Mouse (Mus musculus) ES-E14 (cell line): ENCODE data around the gene F11.

Experiments
- CHD2 ChIP-seq: IDR thresholded peaks from 2 replicates; pipeline ENCODE4 v1.6.1; 2014; ENCODE audit warnings: mild to moderate bottlenecking, low read depth, low read length, inconsistent platforms
- HCFC1 ChIP-seq: IDR thresholded peaks from 2 replicates; pipeline ENCODE4 v1.6.1; 2012; ENCODE audit warnings: low read length, inconsistent platforms, borderline replicate concordance; ENCODE audit not compliant: insufficient read depth
- MAFK ChIP-seq: IDR thresholded peaks from 2 replicates; pipeline ENCODE4 v1.6.1; 2014; ENCODE audit warnings: mild to moderate bottlenecking, low read depth, low read length, inconsistent platforms; ENCODE audit not compliant: insufficient read depth
- ZC3H11A ChIP-seq: IDR thresholded peaks from 2 replicates; pipeline ENCODE4 v1.6.1; 2012; ENCODE audit warnings: low read depth, mild to moderate bottlenecking, inconsistent platforms, low read length, borderline replicate concordance
- ZNF384 ChIP-seq: IDR thresholded peaks from 2 replicates; pipeline ENCODE4 v1.6.1; 2012; ENCODE audit warnings: low read depth, low read length, inconsistent platforms

DNA sequence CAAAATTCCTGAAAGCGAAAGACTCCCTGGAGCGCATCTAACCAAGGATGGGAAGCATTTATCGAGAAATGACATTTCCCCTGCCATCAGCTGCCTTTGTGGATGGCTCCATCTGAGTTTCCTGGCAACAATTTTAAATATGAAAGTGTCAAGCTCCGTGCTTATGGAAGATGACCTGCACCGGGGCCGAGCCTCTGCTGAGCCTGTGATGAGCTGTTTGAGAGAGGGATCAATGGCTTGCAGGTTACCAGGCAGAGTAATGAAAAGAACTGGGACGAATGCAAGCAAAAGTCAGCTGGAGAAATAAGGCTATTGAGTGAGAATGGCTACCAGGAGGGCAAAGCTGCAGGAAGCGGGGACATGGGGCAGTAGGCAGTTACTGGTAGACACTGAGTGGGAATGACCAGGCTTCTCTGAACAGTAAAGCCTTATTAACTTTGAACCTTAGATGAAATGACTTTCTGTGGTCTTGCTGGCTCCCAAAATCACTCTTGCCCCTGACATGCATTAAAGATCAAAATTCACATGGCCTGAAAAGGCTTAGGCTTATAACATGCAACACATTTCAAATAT is 65.8 kb downstream of the F11 start:
- TF ChIP-seq HCFC1 (no peak), CHD2 (no peak), ZC3H11A (no peak), MAFK (no peak), ZNF384 (no peak)
